Mouse (Mus musculus) G1E (cell line): Measurements from ENCODE around the gene Gm11027.

Experiments used
- CTCF ChIP-seq: IDR thresholded peaks from 2 replicates; pipeline ENCODE4 v1.5.1; 2012; ENCODE audit warnings: low read depth, low read length, inconsistent platforms, mixed read lengths
- GATA1 ChIP-seq: IDR thresholded peaks from 2 replicates; pipeline ENCODE4 v1.6.1; 2012; ENCODE audit warnings: borderline replicate concordance, low read length, inconsistent platforms, mixed read lengths
- TAL1 ChIP-seq: conservative IDR thresholded peaks from 2 replicates; pipeline ENCODE4 v1.6.1; 2012; ENCODE audit warnings: low read depth, low read length, inconsistent platforms, mixed read lengths

DNA sequence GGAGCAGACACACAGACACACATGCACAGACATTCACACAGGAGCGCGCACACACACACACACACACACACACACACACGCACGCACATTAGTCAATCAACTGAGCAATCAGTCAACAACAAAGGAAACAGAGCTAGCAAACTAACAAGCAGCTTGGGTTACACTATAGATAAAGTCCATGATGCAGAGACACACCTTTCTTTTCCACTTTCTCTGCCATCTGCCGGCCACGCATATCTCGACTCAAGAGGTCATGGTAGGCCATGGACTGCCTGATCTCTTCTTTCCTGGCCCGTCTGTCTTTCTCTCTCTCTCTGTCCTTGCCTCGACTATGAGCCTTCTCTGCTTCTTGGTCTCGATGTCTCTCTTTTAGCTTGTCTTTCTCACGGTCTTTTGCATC, 19.6 kb upstream of the Gm11027 start:
- no peak for TF ChIP-seq CTCF
- no peak for TF ChIP-seq GATA1
- TF ChIP-seq TAL1, result no peak
